Mouse (Mus musculus) regulatory T cell (primary cell): ENCODE measurements at regions not wholly inside any gene's neighbourhood (a gene's known extent, or its start where the extent isn't known, plus 50 kb on each side); places are given as distances from the start of the nearest gene placed in this dataset.

Source experiments
- in situ Hi-C: fragments of 300-600 bp; cut with MboI, MseI; formaldehyde crosslinking; loops from one replicate; pipeline ENCODE4 v1.15.1; 2025; ENCODE audit warnings: high pct_unique_total_duplicates

DNA sequence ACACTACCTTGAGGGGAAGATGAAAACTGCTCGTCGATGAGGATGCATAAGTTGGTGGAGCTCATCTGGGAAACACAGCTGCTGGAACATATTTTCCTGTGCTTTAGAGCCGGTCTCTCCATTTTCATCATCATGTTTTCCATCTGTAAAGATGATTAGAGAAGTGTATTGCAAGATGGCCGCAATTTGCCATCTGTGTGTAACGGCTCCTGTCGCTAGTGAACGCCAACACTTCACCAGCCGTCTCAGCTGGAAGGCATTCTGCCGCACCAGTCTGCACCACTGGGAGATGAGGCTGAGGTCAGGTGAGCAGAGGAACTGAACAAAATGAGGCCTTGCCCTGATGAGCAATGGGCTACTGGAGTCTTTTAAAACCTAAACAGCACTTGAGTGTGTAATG lies 57.4 kb downstream of the Gm21962 start:
- in situ Hi-C loops, result no loop called here

DNA sequence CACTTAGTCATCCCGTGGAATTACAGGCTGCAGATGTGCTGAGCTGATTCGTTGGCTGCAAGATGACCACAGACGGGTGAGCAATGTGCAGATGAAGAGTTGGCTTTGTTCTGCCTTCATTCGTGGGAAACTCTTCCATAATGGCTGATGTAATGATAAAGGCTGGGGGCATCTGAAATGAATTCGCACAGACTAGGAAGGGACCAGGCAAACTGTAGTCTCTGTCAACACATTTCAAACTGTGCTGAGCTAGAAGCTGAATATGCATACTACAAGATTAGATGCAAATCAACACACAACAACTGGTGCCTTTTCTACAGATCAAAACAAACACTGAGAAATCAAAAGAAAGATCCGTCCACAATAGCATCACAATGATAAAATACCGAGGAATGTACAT lies 58.1 kb downstream of the Gm21962 start:
- in situ Hi-C loops, result no loop called here

DNA sequence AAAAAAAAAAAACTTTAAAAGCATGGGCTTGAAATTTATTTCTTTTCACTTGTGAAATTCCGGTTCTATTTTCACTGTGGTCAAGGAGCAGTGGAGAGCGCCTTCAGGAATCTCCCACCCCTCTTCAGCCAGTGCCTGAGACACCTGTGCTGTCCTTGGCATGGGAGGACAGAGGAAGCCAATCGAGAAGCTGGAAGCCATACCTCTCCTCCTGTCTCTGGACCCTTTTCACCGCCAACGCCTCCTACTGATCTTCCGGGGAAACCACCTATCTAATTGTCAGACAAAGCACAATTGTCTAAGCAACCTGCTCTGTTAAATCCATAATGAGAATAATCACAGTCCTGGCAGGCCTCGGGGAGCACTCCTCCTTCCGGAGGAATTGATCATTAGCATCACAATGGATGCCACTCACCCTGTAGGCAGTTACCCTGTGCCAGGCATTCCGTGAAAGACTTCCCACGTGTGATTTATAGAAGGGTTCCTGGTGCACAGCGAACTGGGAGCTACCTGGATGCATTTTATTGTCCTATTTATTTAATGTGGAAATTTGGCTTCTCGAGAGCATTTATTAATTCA lies 66.0 kb downstream of the Gm21962 start:
- in situ Hi-C loops, result no loop called here

DNA sequence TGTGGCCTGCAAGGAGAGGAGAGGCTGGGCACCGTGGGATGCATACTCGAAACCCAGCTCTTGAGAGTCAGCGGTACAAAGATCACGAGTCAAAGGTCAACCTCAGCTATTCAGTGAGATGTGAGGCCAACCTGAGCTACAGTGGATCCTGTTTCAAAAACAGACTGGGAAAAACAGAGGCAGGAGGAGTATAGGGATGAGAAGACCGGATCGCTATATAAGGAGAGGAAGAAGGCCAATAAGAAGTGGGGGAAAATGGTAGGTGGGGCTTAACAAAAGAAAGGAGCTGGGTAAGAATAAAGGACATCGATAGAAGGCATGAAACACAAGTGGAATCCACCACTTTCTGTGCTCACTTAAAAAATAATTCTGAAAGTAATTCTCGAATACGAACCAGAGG lies 70.2 kb downstream of the Gm21962 start:
- in situ Hi-C loops, result no loop called here

DNA sequence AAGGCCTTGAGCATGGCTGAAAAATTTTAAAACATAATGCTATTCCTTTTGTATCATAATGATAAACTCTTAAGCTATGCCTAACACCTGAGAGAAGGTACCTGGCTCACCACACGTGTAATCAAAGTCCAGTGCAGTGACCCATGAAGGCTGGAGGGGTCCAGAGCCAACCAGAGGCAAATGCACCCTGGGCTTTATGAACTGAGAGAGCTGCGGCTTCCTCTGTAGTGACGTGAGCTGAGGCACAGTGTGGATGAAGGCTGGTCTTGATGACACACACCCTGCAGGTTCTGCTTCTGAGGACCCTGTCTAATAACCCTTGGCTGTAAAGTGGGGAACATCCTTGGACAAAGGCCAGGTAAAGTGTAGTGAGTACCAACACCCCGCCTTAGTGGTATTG lies 70.8 kb downstream of the Gm21962 start:
- in situ Hi-C loops, result no loop called here

DNA sequence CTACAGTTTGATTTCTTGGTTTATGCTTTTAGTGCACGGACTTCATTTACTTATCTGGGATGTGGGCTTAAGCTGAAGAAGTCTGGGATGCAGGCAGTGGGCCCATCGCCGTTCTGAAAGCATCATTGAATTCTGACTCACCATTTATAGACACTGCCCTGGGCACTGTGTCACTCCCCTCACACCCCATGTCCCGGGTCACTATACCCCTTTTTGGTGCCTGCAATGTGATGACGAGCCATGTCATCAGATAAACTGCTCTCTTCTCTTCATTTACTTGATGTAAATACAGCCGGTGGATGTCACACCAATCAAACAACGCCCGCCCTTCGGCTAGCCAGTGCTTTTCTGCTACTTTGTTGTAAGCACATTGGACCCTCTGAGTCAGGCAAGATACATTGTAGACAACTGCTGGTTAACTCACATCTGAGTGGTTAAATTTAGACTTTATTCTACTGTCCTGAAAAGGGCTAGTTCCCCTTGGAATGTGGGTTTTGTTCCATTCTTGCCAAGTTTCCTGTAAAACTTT lies 80.5 kb downstream of the Gm21962 start:
- in situ Hi-C loops, result no loop called here

DNA sequence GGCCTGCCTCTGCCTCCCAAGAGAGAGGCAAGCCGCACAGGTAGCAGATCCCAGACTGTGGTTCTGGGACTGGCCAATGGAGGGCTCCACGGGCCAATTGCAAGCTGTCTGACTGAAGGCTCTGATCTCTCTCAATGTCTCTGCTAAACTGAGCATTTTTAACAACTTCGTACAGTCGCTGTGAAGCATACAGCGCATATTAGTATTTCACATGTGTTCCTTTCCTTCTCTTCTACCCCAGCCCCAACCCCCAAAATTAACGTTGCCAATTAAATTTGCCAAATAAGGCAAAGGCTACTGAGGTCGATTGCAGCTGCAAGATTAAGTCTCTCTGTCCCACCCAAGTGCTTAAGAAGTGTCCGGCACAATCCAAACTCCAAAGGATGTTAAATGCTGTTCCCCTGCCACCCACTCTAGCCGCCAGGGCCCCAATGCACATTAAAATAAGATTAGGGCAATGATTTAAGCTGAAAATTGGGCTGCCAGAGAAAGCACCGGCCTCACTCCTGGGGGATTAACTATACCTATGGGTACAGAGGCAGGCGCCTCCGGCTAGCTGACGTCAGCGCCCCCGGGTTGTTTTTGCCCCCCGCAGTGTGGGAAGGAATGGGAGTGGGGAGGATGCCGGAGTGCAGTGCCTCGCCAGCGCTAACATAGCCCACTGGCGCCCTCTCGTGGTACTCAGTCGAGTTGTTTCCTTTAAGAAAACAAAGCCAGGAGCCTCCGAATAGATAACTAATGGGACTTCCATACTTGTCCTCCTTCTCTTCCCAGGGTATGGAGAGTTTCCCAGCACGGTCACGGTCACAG lies 81.3 kb downstream of the Gm21962 start:
- in situ Hi-C loops, result no loop called here

DNA sequence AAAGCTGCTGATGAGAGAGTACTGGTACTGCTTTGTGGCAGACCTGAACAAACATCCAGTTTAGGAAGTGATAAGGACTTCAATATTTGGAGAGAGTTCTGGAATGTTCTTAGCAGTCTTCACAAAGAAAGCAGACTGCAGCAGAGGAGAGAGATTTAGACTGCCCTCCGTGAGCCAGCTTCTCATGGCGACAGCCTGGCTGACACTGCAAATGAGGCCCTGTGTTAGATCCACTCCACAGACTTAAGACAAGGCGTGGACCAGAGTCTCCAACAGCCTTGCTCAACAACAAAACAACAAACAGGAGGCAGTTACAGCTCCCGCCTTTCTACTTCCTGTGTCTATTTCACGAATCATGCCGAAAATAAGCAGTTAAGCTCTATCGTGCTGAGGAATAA lies 81.9 kb downstream of the Gm21962 start:
- in situ Hi-C loops, result no loop called here

DNA sequence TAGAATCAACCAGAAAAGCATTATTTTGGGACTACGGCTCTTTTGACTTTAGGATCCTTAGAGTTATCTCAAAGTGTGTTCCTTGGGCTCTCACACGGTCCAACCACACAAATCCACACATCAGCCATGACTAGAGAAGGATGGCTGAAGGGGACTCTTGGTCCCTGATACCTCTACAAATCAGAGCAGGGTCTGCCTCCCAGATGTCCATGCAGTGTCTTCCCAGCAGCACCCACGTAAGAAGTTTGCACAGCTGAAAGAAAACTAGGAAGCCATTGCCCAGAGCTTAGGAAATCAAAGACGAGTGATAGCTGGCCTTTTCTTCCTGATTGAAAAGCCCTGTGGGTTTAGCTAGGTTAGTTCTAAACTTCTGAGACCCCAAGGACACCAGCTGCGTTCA lies 84.1 kb downstream of the Gm21962 start:
- in situ Hi-C loops, result no loop called here

DNA sequence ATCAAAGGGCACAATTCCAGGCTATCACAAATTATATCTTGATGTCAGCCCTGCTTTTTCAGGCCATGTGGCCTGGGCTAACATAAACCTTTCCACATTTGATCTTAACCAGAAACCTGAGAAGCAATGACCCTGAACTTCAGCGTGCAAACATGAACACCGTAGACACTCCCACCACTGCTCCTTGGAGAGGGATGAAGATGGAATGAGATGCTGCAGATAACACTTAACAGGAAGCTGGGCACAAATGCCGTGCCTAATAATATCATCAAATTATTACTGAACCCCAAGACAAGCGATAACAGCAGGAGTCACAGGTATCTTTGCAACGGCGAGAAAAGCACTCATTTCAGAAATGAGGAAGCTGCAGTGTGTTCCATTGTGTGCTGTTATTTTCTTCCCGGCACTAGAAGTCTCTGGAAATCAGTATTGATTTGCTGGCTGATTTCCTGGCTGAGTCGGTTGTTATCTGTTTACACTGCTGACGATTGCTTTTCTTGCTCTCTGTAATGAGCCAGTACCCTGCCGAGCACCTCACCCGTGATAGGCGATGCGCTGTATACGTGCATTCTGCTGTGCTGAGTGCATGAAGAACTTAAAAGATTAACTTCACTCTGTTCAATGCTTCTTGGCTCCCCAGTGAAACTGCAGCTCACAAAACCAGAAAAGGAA lies 91.0 kb downstream of the Gm21962 start:
- in situ Hi-C loops, result no loop called here

DNA sequence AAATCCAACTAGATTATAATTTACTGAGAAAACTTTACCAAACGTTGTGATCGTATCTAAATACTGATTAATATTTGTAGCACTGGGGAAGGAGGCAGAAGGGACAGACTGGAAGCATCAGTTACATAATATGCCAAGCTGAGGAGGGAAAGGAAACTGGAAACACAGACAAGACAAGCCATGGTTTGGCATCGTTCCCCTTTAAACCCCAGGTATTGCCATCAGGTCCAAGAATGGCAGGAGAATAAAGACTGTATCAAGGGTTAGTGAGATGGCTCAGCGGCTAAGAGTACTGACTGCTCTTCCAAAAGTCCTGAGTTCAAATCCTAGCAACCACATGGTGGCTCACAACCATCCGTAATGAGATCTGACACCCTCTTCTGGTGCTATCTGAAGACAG lies 92.1 kb downstream of the Gm21962 start:
- in situ Hi-C loops, result no loop called here

DNA sequence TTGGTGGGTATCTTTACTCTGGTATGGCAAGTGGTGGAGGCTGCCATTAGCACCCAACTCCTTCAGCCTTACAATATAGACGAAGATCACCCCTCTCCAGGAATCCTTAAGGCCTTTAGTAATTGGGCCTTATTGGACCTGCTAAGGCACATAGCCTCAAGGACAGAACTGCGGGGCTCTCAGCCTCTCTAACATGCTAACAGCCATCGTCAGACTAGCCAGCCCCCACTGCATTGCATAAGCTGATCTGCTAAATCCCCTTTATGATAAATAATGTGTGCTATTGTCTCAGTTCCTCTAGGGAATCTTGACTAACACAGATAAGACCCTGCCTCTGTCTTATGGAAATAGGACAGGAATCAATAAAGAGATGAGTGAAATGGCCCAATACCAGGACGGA lies 95.7 kb upstream of the H2afz start:
- in situ Hi-C loops, result no loop called here

DNA sequence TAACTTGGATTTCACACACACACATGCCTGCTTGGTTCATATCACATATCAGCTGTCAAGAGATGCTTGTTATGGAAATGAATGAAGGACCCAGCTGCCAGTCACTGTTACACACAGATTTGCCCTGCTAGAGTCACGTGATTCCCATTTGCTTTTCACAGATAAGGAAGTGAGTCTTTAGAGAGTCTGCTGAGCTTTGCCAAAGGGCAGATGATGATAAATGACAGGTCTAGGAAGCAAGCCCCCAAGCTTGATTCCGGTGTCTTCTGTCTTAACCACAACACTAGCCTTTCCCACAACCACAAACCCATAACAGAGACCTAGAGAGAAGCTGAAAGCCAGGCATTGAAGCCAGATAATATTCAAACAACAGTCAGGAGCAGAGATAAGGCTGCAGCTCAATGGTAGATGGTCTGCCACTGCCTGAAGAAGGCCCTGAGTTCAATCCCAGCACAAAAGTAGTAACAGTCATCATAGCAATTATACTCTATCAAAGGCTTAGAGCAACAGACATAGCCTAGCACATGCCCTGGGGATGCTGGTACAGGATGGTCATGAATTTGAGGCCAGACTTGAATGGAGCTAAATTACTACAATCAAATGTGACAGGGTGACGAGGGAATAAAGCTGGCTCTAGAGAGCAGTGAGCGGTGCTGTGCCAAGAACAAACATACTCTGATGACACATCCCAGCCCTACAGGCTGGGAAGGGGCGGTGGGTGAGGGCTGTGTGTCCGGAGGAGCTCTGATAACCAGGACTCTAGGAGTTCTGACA lies 89.0 kb upstream of the H2afz start:
- in situ Hi-C loops, result loop anchor here (10.0 kb wide), 1 partner anchor 370 kb away; the partner anchor contains the start of genes Mttp and Trmt10a

DNA sequence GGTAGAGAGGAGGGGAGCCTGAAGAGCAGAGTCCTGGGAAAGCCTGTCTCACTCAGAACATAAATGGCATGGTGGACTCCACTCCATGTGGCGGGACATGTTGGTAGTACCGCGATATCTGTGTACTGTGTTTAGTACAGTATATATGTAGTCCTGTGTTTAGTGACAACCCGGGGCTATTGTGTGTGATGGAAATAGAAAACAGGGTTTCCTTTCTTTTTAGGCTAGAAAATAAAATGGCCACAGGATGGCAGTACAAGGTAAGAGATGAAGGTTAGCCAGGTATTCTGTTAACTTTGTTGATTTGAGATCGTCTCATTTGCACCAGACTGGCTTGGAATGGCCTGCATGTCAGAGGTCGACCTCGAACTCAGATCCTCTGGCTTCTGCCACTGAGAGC lies 86.2 kb upstream of the H2afz start:
- in situ Hi-C loops, result loop anchor here (10.0 kb wide), 1 partner anchor 367 kb away; the partner anchor contains the start of genes Mttp and Trmt10a

DNA sequence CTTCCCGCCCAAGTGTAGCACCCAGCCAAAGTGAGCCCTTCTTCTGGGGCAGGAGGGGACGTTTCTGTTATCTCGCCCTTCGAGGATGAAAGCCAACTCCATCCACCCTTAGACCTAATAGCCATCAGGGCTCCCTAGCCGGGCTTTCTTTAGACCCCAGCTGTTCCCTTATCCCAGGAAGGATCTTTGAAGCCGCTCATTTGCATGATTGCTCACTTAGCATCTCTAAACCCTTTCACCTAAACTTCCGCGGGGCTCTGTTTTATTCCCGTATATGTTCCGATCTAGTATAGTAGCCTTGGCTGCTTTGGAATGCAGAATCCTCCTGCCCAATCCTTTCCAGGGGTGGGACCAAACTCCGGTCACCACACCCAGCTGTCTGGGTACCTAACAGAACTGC lies 84.3 kb upstream of the H2afz start:
- in situ Hi-C loops, result no loop called here

DNA sequence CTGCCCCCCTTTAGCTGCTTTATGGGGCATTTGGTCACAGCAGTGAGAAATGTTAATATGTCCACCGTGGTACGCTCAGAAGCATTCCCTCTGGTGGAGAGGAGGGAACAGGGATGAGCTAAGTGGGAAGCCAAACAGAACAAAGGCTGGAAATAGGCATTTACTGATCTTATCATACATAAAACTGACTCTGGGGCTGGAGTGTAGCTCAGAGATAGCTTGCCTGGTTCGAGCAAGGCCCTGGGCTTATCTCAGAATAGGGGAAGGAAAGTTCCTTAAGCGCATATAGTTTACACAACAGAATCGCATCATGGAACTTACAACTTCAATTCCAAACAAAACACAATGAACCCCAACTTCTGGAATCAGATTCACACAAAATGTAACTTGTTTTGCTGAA lies 81.5 kb upstream of the H2afz start:
- in situ Hi-C loops, result no loop called here

DNA sequence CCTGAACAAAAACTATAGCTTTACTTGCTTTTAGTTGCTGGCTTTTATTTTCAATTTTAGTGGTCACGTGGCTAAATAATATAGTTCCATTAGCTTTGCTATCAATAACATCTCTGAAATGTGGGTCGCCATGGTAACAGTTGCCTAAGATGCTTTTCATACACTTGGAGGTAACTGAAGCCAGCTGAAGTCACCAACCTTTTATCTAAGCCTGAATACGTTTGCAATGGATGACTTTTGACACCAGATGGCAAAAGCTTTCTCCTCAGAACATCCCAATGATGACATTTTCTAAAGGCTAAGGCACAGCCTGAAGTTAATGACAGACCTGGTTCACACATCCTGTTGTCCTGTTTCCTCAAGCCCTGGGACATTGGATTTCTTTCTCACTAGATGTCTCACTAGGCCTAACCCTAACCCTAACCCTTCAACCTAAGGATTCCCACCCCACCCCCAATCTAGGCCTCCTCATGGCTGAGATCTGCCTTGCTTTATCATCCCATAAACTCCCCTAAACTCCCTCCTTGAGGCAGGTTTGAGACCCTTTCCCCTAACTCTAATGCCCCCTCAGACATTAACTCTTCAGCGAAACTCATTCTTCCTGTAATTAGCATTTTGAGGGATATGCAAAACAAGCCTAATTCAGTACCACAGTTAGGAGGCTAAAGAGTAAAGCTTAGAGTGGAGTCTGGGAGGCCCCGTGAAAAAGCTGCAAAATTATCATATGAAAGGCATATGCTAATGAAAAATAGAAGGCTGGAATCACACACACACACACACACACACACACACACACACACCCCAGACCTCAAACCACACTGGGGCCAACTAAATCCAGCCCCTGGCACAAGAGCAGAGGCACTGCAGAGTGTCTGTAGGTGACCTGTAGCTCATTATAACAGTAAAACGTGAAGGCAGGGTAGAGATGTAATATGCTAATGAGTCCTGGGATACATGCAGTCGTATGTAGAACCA lies 80.1 kb upstream of the H2afz start:
- in situ Hi-C loops, result no loop called here

DNA sequence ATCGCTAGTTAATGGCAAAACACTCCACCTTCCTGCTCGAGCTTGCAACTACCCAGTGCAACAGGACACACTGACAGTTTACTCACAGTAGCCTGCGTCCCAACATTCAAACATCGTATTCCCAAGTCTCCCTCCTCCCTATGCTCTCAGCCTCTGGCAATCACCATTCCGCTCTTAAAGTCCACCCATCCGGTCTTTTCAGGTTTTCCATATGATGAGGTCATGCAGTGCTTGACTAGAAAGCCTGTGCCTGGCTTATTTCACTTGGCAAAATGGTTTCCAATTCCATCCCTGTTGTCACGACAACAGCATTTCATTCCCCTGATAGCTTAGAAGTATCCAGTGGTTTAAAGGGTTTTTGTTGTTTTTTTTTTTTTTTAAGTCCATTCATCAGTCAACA lies 79.1 kb upstream of the H2afz start:
- in situ Hi-C loops, result no loop called here

DNA sequence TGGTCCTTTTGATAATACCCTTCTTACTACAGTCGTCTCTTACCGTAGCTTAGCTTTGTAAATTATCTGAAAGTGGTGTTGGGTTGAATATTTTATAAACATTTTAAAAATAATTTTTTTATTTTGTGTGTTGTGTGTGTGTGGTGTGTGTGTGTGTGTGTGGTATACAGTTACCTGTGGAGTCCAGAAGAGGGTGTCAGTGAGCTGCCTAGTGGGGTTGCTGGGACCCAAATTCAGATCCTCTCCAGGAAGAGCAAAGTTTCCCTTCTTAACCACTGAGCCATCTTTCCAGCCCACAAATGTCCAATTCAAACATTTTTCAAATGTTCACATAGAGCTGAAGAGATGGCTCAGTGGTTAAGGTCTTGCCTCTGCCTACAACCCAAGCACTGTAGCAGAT lies 78.4 kb upstream of the H2afz start:
- in situ Hi-C loops, result no loop called here

DNA sequence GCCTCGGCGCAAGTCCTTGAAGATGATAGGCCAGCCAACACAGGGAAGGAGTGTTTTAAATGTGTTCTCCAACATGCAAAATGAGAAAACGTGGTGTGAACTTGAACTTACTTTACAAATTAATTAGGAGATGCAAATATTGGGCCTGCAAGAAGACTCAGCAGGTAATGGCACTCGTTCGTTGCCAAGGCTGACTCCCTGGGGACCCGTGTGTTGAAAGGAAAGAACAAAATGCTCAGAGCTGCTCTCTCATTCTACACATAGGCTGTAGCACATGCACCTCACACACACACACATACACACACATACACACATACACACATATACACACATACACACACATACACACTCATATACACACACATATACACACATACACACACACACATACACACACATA lies 74.6 kb upstream of the H2afz start:
- in situ Hi-C loops, result no loop called here

DNA sequence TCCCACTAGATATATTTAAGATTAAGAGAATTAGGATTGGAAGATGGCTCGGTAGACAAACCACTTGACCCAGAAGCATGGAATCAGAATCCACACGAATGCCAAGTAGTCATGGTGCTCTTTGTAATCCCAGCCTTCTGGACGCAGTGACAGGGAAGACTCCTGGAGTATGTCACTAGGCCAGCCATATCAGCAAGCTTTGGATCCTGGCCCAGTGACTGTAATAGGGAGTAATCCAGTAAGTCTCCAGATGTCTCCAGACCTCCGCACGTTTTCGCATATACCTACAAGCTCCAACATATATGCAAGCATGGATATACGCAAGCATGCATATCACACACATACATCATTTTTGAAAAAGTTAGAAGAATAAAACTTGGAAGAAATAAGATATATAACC lies 73.9 kb upstream of the H2afz start:
- in situ Hi-C loops, result no loop called here
